Mouse (Mus musculus) gastrocnemius, postnatal 36 days (tissue): ENCODE results near the gene Ercc8. TPM values are rescaled to one million over a fixed set of nuclear protein-coding genes. Genes with fewer than 3 reads are reported as not detected.

Experiments used
- DNase-seq, 2 experiments: peaks; one replicate each; pipeline ENCODE4 v3.0.0; 2022
- intact Hi-C: fragments of 180-260 bp; cut with DNase I; formaldehyde crosslinking; loops from one replicate; pipeline ENCODE4 v1.15.1; 2025
- total RNA-seq, 2 experiments: library from RNA; stranded (reverse); gene quantifications; 2 replicates each; pipeline ENCODE4 v1.2.3; 2021

The Ercc8 gene
- total RNA-seq, 2 experiments from 2014 or later: 3.8 to 5.1 TPM

DNA sequence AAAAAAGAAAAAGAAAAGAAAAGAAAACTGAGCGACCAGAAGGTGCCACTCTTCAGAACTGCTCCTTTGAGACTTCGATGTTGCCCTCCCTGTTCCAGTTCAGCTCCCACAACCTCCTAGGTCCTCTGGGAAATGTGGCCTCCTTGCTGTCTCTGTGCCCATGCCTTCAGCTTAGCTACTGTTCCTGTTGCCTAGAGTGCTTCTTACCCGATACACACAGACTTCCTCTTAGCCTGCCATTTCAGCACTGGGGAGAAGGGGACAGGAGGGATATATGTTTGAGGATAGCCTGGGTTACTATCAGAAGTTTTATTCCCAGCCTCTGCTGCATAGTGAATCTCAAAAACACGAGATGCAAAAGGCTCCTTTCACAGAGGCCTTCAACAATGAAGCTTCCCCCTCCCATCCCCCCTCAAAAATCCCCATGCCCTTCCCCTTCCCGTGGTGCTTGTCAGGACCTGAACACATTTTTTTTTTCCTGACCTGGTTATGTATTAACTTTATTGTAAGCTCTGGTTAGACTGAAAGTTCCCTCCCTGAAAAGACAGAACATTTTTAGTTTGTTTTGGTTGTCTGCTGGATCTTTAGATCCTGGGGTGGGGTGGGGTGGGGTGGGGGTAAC is 54.0 kb downstream of the Ercc8 start:
- intact Hi-C loops: loop anchor here (5.0 kb wide), 1 partner anchor 105 kb away; the partner anchor contains the start of gene Depdc1b
- DNase-seq: no peak

GRCm38 (mm10) chr13:108214081-108214484 is 55.6 kb downstream of the Ercc8 start, which contains the start of gene Elovl7:
Gene Elovl7, plus strand, starts transcription at chr13:108214404.
- intact Hi-C loops: loop anchor here (5.0 kb wide), 1 partner anchor 103 kb away; the partner anchor contains the start of gene Depdc1b
- peak in 1 of 2 experiments; percentile 52 for DNase-seq

DNA sequence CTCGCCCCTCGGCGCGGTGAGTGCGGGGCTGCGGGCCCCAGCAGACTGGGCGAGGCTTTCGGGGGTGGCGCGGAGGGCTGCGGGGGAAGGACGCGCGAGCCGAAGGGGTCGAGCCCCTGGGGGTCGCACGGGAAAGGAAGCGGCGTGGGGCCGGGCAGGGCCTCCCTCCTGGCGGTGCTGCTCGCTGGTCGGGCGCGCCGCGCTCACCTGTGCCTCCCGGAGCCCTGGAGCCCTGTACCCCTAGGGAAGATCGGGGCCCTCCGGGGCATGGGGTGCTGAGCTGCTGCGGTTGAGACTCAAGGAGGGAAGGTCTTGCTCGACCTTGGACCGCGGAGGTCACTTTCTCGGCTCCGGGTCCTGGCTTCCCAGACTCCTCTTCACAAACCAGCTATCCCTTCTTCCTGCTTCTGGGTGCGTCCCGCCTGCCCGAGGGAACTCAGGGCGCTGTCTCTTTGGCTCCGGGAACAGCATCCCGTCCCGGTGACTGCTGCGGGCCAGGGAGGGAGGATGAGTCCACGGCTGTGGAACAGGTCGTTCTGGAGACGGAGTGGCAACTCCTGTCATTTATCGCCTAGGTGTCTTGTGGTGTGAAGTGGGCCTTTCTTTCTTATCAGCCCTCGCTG is 56.1 kb downstream of the Ercc8 start:
- intact Hi-C loops: loop anchor here (5.0 kb wide), 1 partner anchor 103 kb away; the partner anchor contains the start of gene Depdc1b

DNA sequence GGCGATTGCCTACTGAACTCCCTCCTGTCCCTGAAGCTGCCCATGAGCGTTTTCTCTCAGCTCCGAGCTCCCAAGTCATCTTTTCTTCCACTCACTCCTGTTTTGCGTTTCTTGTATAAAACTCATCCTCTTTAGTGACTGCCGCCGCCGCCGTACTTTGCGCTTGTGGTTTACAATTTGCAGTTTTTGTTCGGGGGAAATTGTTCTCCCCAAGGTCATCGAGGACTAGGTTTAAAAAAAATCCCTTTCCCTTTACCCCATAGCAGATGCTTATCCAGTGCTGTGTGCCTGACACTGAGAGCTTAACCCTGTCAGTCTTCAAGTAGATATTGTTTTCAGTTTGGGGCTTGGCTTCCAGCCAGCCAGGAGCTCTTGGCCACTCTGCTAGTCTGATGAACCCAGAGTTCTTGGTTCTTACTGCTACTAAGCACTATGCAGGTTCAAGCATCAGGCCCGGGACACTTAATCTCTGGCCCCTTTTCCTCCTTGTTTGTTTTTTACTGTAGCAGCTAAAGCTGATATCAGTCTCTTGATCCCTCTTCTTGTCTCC is 56.8 kb downstream of the Ercc8 start:
- no peak for DNase-seq
- intact Hi-C loops: no loop called here

More for the DNA sequence above, 56.1 kb downstream of the Ercc8 start:
- DNase-seq: no peak

DNA sequence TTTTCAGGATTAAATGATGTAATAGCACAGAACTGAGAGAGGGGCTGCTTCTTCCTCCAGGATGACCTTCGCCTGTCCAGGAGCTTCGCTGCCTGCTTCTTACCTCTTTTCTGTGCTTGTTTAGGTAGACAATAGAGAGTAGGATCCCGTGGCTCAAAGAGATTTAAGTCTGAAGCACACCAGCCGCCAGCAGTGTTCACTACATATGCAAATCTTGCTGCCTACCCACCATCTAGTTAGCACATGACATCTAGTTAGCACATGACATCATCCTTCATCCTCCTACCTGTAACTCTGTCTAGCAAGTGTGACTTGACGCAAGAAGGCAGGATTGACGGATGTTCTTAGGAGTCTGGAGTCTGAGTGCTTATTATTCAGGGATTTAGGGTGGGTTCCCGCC is 61.2 kb downstream of the Ercc8 start:
- intact Hi-C loops: no loop called here

DNA sequence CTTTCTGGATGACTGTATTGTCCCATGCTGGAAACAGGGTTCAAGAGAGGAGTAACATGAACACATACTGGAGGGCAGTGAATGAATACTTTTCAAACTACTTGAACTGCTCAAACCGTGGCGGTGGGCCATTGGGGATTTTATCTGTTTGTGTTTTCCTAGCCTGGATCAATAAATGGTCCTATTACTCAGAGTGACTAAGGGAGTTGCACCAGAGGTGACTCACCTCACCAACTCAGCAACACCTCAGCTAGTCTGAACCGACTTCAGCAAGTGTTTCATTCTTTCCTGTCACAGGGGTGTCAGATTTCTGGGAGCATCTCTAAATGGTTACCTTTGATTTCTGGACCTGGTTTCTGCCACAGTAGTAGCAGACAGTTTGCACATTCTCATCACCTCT is 70.7 kb downstream of the Ercc8 start:
- intact Hi-C loops: no loop called here
- no peak for DNase-seq

More for the DNA sequence above, 61.2 kb downstream of the Ercc8 start:
- no peak for DNase-seq

- DNase-seq: no peak
- intact Hi-C loops: no loop called here
Measured at GRCm38 (mm10) chr13:108229634-108230330, 71.3 kb downstream of the Ercc8 start.

- intact Hi-C loops: no loop called here
- no peak for DNase-seq
Measured at GRCm38 (mm10) chr13:108240012-108240411, 81.5 kb downstream of the Ercc8 start.

- intact Hi-C loops: no loop called here
- DNase-seq: no peak
Measured at GRCm38 (mm10) chr13:108241715-108242114, 83.2 kb downstream of the Ercc8 start.

Other genes starting within 250 kb of the Ercc8 start
- gene Smim15, start 114.3 kb upstream of the Ercc8 start, total RNA-seq: 10 to 100 TPM; 12.4 to 14.4 TPM
- 10 to 100 TPM; 13.3 to 17.3 TPM for gene Ndufaf2, start 108 bp upstream of the Ercc8 start, total RNA-seq
- gene Elovl7, start 55.7 kb downstream of the Ercc8 start, total RNA-seq: under 1 TPM; 0.15 to 0.20 TPM
- under 1 TPM; 0.20 TPM for gene Depdc1b, start 157.6 kb downstream of the Ercc8 start, total RNA-seq